Mouse (Mus musculus) hindbrain, embryonic 11.5 days (tissue): ENCODE results near the gene Qk. TPM values are rescaled to one million over a fixed set of nuclear protein-coding genes. Genes with fewer than 3 reads are reported as not detected.
A peak's percentile ranks its signal among the peaks of the same experiment; 100 is the strongest.

Source experiments
- ATAC-seq: fragments of 200-750 bp; cut with Nextera tagmentation; 2 replicates; pipeline ENCODE4 v1.8.0; 2017; ENCODE audit warnings: mild to moderate bottlenecking, moderate TSS enrichment, moderate library complexity; ENCODE audit not compliant: low FRiP score
- DNase-seq: peaks from one replicate; pipeline ENCODE4 v3.0.0-alpha.2; 2015; ENCODE audit warnings: low spot score
- H3K27ac ChIP-seq: fragments of 300-500 bp; sonication (generic); 2 replicates; pipeline ENCODE4 v1.5.1; 2014; ENCODE audit warnings: mild to moderate bottlenecking, low read depth, low read length
- H3K27me3 ChIP-seq: fragments of 300-500 bp; sonication (generic); 2 replicates; pipeline ENCODE4 v1.6.1; 2014; ENCODE audit warnings: mild to moderate bottlenecking, low read length, moderate library complexity, mixed read lengths; ENCODE audit not compliant: control insufficient read depth, insufficient read depth
- H3K36me3 ChIP-seq: fragments of 300-500 bp; sonication (generic); 2 replicates; pipeline ENCODE4 v1.6.1; 2014; ENCODE audit warnings: mild to moderate bottlenecking, low read length, moderate library complexity, mixed read lengths; ENCODE audit not compliant: control insufficient read depth, insufficient read depth
- H3K4me1 ChIP-seq: fragments of 300-500 bp; sonication (generic); replicated peaks from 2 replicates; pipeline ENCODE4 v1.6.1; 2014; ENCODE audit warnings: low read length, mixed read lengths; ENCODE audit not compliant: control insufficient read depth, insufficient read depth
- H3K4me2 ChIP-seq: fragments of 300-500 bp; sonication (generic); replicated peaks from 2 replicates; pipeline ENCODE4 v1.6.1; 2014; ENCODE audit warnings: mild to moderate bottlenecking, low read depth, low read length
- H3K4me3 ChIP-seq: fragments of 300-500 bp; sonication (generic); 2 replicates; pipeline ENCODE4 v1.5.1; 2014; ENCODE audit warnings: low read depth, low read length
- H3K9ac ChIP-seq: fragments of 300-500 bp; sonication (generic); 2 replicates; pipeline ENCODE4 v1.6.1; 2014; ENCODE audit warnings: low read depth, low read length
- H3K9me3 ChIP-seq: fragments of 300-500 bp; sonication (generic); 2 replicates; pipeline ENCODE4 v1.6.1; 2016; ENCODE audit warnings: low read length; ENCODE audit not compliant: control insufficient read depth
- WGBS: fragments of 180-500 bp; shearing (Covaris S2); extraction: QIAGEN DNeasy Blood & Tissue Kit; methylation state at CpG from one replicate; pipeline ENCODE4 v1.1.7; 2014; 5-methylcytosine and 5-hydroxymethylcytosine counted together
- polyA plus RNA-seq: library from polyadenylated mRNA; unstranded; fragments of >200 nt; fragmentation: Nextera tagmentation; extraction: Ambion mirVana; gene quantifications from 2 replicates; pipeline ENCODE4 v1.2.1, GENCODE M21; 2014

Qk gene
- polyA plus RNA-seq, 1 experiment from 2014 or later: 76.5 TPM

GRCm38 (mm10) chr17:10357348-10357747 lies 37.7 kb upstream of the Qk start:
- H3K27ac ChIP-seq: no peak overlapping the region
- H3K27me3 ChIP-seq: no peaks in the 10 kb centered on the region
- no peak for DNase-seq
- H3K4me1 ChIP-seq: no peaks in the 10 kb centered on the region
- H3K4me3 ChIP-seq: no peak overlapping the region
- H3K9ac ChIP-seq: no peak overlapping the region
- no peak for ATAC-seq
- H3K36me3 ChIP-seq: no peaks in the 10 kb centered on the region
- H3K9me3 ChIP-seq: no peaks in the 10 kb centered on the region
- H3K4me2 ChIP-seq: no peak overlapping the region
- WGBS: 69% methylated on average over 12 of the region's 12 CpGs

DNA sequence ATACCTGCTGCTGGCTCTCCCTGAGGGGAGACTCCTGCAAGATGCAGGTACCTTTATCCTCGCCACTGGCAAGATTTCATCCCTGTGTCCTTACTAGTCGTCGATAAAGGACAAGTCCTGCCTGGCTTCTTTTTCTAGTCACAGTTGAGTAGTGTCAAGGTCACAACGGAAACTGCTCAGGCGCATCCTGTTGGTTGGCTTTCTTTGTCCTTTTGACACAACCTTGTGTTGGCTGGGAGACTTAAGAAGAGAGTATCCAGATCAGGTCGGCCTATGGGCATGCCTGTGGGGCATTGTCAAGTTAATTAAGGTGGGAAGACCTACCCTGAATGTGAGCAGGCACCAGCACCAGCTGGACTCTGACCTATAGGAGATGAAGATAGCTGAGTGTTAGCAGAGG lies 36.6 kb upstream of the Qk start:
- ATAC-seq (no peak), DNase-seq (no peak)
- Histone ChIP-seq H3K27me3 (no peaks in the 10 kb centered on the region), H3K4me3 (no peak overlapping the region), H3K4me1 (no peaks in the 10 kb centered on the region), H3K9me3 (no peaks in the 10 kb centered on the region), H3K27ac (no peak overlapping the region), H3K4me2 (no peak overlapping the region), H3K9ac (no peak overlapping the region), H3K36me3 (no peaks in the 10 kb centered on the region)
- 57% methylated on average over 6 of the region's 6 CpGs for WGBS

DNA sequence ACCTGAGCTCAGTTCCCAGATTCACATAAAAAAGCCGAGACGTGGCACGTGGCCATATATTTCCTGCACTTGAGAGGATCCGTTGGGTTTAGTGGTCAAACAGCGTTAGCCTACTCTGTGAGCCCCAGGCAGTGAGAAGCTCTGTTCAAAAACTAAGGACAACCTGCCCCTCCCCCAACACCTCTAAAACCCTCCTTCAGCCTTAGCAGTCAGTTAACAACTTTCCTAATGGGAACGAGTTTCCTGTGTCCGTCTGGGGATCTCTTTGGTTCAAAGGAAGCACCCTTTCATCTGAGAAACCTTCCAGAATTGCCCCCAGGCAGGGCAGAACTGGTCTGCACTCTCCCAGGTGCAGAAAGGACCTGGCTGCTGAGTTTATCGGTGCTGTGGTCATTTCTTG lies 36.1 kb upstream of the Qk start:
- DNase-seq (no peak), ATAC-seq (no peak)
- Histone ChIP-seq H3K9ac (no peak overlapping the region), H3K4me1 (no peaks in the 10 kb centered on the region), H3K27ac (no peak overlapping the region), H3K27me3 (no peaks in the 10 kb centered on the region), H3K4me2 (no peak overlapping the region), H3K9me3 (no peaks in the 10 kb centered on the region), H3K4me3 (no peak overlapping the region), H3K36me3 (no peaks in the 10 kb centered on the region)
- 53% methylated on average over 8 of the region's 8 CpGs for WGBS

GRCm38 (mm10) chr17:10338286-10338685 lies 18.6 kb upstream of the Qk start:
- no peak for ATAC-seq
- no peak overlapping the region for H3K4me2 ChIP-seq
- no peak overlapping the region for H3K27ac ChIP-seq
- H3K9ac ChIP-seq: no peak overlapping the region
- WGBS: 69% methylated on average over 10 of the region's 10 CpGs
- peaks cover 6% of the 10 kb centered on the region for H3K4me1 ChIP-seq
- no peak overlapping the region for H3K4me3 ChIP-seq
- no peak for DNase-seq
- no peaks in the 10 kb centered on the region for H3K27me3 ChIP-seq
- H3K9me3 ChIP-seq: no peaks in the 10 kb centered on the region
- H3K36me3 ChIP-seq: no peaks in the 10 kb centered on the region

DNA sequence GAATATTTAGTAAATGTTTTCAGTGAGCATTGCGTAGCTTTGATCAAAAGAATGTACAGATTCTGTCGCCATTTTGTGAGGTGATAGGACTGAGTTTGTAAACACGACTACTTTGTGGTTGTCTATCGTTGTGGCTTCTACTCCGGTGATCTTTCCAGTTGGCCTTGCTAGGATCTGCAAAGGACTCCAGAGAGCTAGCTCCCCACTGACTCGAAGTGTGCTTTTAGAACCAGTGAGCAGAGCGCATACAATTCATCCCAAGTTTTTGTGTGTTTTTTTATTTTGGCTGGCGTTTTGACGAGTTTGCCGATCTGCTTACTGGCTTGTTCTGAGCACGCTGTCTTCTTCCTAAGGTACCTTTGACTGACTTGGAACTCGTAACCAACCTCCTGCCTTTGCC lies 16.9 kb upstream of the Qk start:
- H3K9me3 ChIP-seq: no peaks in the 10 kb centered on the region
- peak overlapping the region; percentile 98 for H3K27ac ChIP-seq
- DNase-seq: peak; percentile 25
- no peak overlapping the region for H3K9ac ChIP-seq
- peaks cover 6% of the 10 kb centered on the region for H3K4me1 ChIP-seq
- WGBS: 77% methylated on average over 12 of the region's 12 CpGs
- H3K27me3 ChIP-seq: no peaks in the 10 kb centered on the region
- no peaks in the 10 kb centered on the region for H3K36me3 ChIP-seq
- H3K4me3 ChIP-seq: no peak overlapping the region
- no peak for ATAC-seq
- H3K4me2 ChIP-seq: peak overlapping the region; percentile 58; the same call in 1 of the 2 replicates

- 11% methylated on average over 16 of the region's 16 CpGs for WGBS
These were observed 16.3 kb upstream of the Qk start for GRCm38 (mm10) chr17:10335809-10336499.

DNA sequence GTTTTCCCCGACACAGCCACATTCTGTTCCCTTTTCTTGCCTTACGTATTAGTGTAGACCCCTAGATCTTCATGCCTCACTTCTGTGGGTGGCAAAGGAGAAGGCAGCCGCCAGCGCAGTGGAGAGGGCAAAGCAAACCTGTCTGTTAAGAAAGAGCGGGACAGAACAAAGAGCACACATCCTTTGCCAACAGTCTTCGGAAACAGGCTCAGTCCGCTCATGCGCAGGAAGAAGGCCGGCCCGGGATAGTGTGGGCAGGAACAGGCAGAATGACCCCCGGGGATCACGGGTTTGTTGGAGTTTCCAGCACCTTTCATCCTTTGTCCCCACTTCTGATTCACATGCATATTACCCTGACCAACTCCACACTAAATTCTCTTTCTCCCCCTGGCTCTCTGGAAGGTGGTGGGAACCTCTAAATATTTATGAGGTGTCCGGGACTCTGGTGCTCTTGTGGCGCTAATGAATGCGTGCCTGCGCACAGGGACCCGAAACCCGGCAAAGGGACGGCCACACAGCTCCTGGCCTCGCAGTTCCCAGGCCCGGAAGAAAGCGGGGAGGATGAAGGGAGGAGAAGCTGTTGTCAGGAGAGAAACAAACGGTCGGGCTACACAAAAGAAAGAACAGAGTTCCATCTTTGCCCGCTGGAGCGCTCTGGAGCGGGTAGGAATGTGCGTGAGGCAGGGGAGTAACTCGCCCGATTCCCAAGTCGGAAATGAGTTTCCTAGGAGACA lies 15.5 kb upstream of the Qk start:
- H3K4me1 ChIP-seq: peaks cover 6% of the 10 kb centered on the region
- peak overlapping the region; percentile 79 for H3K9ac ChIP-seq

More at GRCm38 (mm10) chr17:10335809-10336499, 16.3 kb upstream of the Qk start:
- Histone ChIP-seq H3K4me2 (peak overlapping the region; percentile 58), H3K36me3 (no peaks in the 10 kb centered on the region), H3K27me3 (no peaks in the 10 kb centered on the region), H3K4me3 (peak overlapping the region; percentile 24), H3K4me1 (peaks cover 6% of the 10 kb centered on the region), H3K9ac (peak overlapping the region; percentile 79), H3K27ac (peak overlapping the region; percentile 98), H3K9me3 (no peaks in the 10 kb centered on the region)
- ATAC-seq: peak; percentile 78
- DNase-seq: peak; percentile 71

DNA sequence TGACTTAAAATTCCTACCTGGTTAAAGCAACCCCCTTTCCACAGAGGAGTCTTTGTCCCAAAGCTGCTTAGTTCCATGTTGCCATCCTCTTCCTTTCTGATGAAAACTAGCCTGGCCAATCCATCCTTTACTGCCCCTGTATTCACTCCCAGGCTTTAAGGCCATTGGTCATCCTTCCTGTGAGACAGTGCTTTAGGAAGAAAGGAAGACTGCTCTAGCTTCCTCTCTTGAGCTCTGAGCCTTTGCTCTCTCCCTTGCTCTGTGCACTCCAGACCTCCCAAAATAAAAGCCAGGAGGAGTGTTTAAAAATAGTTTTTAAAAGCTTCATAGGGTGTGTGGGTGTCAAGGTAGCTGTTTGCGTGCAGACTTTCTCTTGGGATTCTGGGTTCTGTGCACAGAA lies 14.8 kb upstream of the Qk start:
- no peaks in the 10 kb centered on the region for H3K9me3 ChIP-seq
- H3K4me2 ChIP-seq: peak overlapping the region; percentile 58
- peak overlapping the region; percentile 98 for H3K27ac ChIP-seq
- ATAC-seq (peak; percentile 3; the same call in 1 of the 2 replicates), DNase-seq (peak; percentile 53)
- H3K27me3 ChIP-seq: no peaks in the 10 kb centered on the region
- no peaks in the 10 kb centered on the region for H3K36me3 ChIP-seq
- WGBS: 13% methylated on average over 1 of the region's 1 CpGs
- H3K4me1 ChIP-seq: peaks cover 6% of the 10 kb centered on the region
- peak overlapping the region; percentile 79 for H3K9ac ChIP-seq
- peak overlapping the region; percentile 24 for H3K4me3 ChIP-seq

More for the DNA sequence above, 15.5 kb upstream of the Qk start:
- Histone ChIP-seq H3K4me3 (peak overlapping the region; percentile 24), H3K9me3 (no peaks in the 10 kb centered on the region), H3K27ac (peak overlapping the region; percentile 98), H3K36me3 (no peaks in the 10 kb centered on the region), H3K4me2 (peak overlapping the region; percentile 58), H3K27me3 (no peaks in the 10 kb centered on the region)
- DNase-seq (peak; percentile 89), ATAC-seq (peak; percentile 96)
- under 1% methylated on average over 31 of the region's 31 CpGs for WGBS

GRCm38 (mm10) chr17:10333321-10333720 lies 13.7 kb upstream of the Qk start:
- ATAC-seq: no peak
- 93% methylated on average over 8 of the region's 8 CpGs for WGBS
- Histone ChIP-seq H3K9me3 (no peaks in the 10 kb centered on the region), H3K4me2 (no peak overlapping the region), H3K4me3 (no peak overlapping the region), H3K4me1 (peaks cover 6% of the 10 kb centered on the region), H3K9ac (no peak overlapping the region), H3K27me3 (no peaks in the 10 kb centered on the region), H3K36me3 (no peaks in the 10 kb centered on the region), H3K27ac (peak overlapping the region; percentile 60)
- no peak for DNase-seq
